Mouse (Mus musculus): Measurements from ENCODE around the gene Nuak2.

- TF ChIP-seq GATA1 (IDR thresholded peaks at IDR 0.05; ENCODE audit: borderline replicate concordance, low read length) (no peak), FLI1 (IDR thresholded peaks at IDR 0.05; ENCODE audit: low read length) (no peak)
Observed at GRCm38 (mm10) chr1:132301242-132301641, 14.7 kb upstream of the Nuak2 start.

All from megakaryocyte, embryonic 14.5 days (primary cell).